Mouse (Mus musculus): ENCODE results near the gene Casq2.

The Casq2 gene

GRCm38 (mm10) chr3:102164911-102165310 is 78.7 kb downstream of the Casq2 start:
- DNase-seq (ENCODE audit: low spot score in 2 of 2) = peak in 1 of 2 experiments; percentile 34

GRCm38 (mm10) chr3:102165536-102166286 is 79.5 kb downstream of the Casq2 start:
- DNase-seq (ENCODE audit: low spot score in 2 of 2) = peak; percentile 89 to 91

GRCm38 (mm10) chr3:102166287-102166620 is 80.0 kb downstream of the Casq2 start:
- peak; percentile 45 to 73 for DNase-seq (ENCODE audit: low spot score in 2 of 2)

GRCm38 (mm10) chr3:102166794-102167193 is 80.6 kb downstream of the Casq2 start:
- DNase-seq (ENCODE audit: low spot score in 2 of 2) = no peak

GRCm38 (mm10) chr3:102167555-102168210 is 81.5 kb downstream of the Casq2 start:
- DNase-seq (ENCODE audit: low spot score in 2 of 2) = no peak

- DNase-seq (ENCODE audit: low spot score in 2 of 2) = peak in 1 of 2 experiments; percentile 42
These were observed 83.1 kb downstream of the Casq2 start for GRCm38 (mm10) chr3:102169197-102169905.

GRCm38 (mm10) chr3:102174118-102174865 is 88.1 kb downstream of the Casq2 start:
- no peak for DNase-seq (ENCODE audit: low spot score in 2 of 2)

GRCm38 (mm10) chr3:102175701-102176100 is 89.5 kb downstream of the Casq2 start:
- DNase-seq (ENCODE audit: low spot score in 2 of 2) = no peak

- no peak for DNase-seq (ENCODE audit: low spot score in 2 of 2)
These were observed 89.9 kb downstream of the Casq2 start for GRCm38 (mm10) chr3:102176116-102176515.

- DNase-seq (ENCODE audit: low spot score in 2 of 2) = no peak
These were observed 91.8 kb downstream of the Casq2 start for GRCm38 (mm10) chr3:102177837-102178615.

- no peak for DNase-seq (ENCODE audit: low spot score in 2 of 2)
These were observed 93.7 kb downstream of the Casq2 start for GRCm38 (mm10) chr3:102179869-102180268.

- peak; percentile 58 to 69 for DNase-seq (ENCODE audit: low spot score in 2 of 2)
These were observed 94.5 kb downstream of the Casq2 start for GRCm38 (mm10) chr3:102180746-102181145.

- DNase-seq (ENCODE audit: low spot score in 2 of 2) = no peak
These were observed 95.0 kb downstream of the Casq2 start for GRCm38 (mm10) chr3:102181191-102181590.

GRCm38 (mm10) chr3:102182601-102183000 is 96.4 kb downstream of the Casq2 start:
- DNase-seq (ENCODE audit: low spot score in 2 of 2) = no peak

GRCm38 (mm10) chr3:102184721-102185120 is 98.5 kb downstream of the Casq2 start:
- no peak for DNase-seq (ENCODE audit: low spot score in 2 of 2)

- DNase-seq (ENCODE audit: low spot score in 2 of 2) = no peak
These were observed 101.2 kb downstream of the Casq2 start for GRCm38 (mm10) chr3:102187401-102187800.

GRCm38 (mm10) chr3:102188972-102189371 is 102.8 kb downstream of the Casq2 start:
- no peak for DNase-seq (ENCODE audit: low spot score in 2 of 2)

GRCm38 (mm10) chr3:102190015-102190414 is 103.8 kb downstream of the Casq2 start:
- no peak for DNase-seq (ENCODE audit: low spot score in 2 of 2)

GRCm38 (mm10) chr3:102190642-102191041 is 104.4 kb downstream of the Casq2 start:
- no peak for DNase-seq (ENCODE audit: low spot score in 2 of 2)

GRCm38 (mm10) chr3:102191575-102191974 is 105.4 kb downstream of the Casq2 start:
- DNase-seq (ENCODE audit: low spot score in 2 of 2) = no peak

GRCm38 (mm10) chr3:102192621-102193020 is 106.4 kb downstream of the Casq2 start:
- DNase-seq (ENCODE audit: low spot score in 2 of 2) = no peak

All from spleen, postnatal 4 days (tissue).